Comparison of ENCODE assay signal across 8 mouse cellular contexts in genomic region chr1:182408243-182408642, GRCm38 (mm10). TPM values are rescaled to one million over a fixed set of nuclear protein-coding genes. Genes with fewer than 3 reads are reported as not detected.
DNase-seq lines count a peak whose midpoint lies in the region; ATAC-seq and TF ChIP-seq lines count a peak whose summit lies in the region.

No protein-coding gene starts in this region.

- H3K4me3 ChIP-seq in lung, embryonic 15.5 days = peak overlapping the region; percentile 90
- H3K4me3 ChIP-seq in cerebellum, adult 2 months (replicated peaks; ENCODE audit: insufficient read depth, low read depth, low read length) = peak overlapping the region; percentile 89
- H3K4me3 ChIP-seq in hindbrain, embryonic 10.5 days = peak overlapping the region; percentile 86
- H3K4me3 ChIP-seq in midbrain, embryonic 12.5 days = peak overlapping the region; percentile 72

- H3K27me3 ChIP-seq in lung, embryonic 15.5 days = no peaks in the 10 kb centered on the region
- H3K27me3 ChIP-seq in cerebellum, adult 2 months (ENCODE audit: control insufficient read depth, insufficient read depth, low read length) = no peaks in the 10 kb centered on the region; the same call in 1 of the 2 replicates
- no peaks in the 10 kb centered on the region for H3K27me3 ChIP-seq in hindbrain, embryonic 10.5 days (ENCODE audit: insufficient read depth, poor library complexity, severe bottlenecking)
- H3K27me3 ChIP-seq in midbrain, embryonic 12.5 days = no peaks in the 10 kb centered on the region

- WGBS in lung, embryonic 15.5 days = 3% methylated on average over 13 of the region's 13 CpGs
- under 1% methylated on average over 13 of the region's 13 CpGs for WGBS in cerebellum, adult 2 months
- 5% methylated on average over 13 of the region's 13 CpGs for WGBS in hindbrain, embryonic 10.5 days
- 7% methylated on average over 13 of the region's 13 CpGs for WGBS in midbrain, embryonic 12.5 days

- H3K27ac ChIP-seq in lung, embryonic 15.5 days = peak overlapping the region; percentile 95
- peak overlapping the region; percentile 95 for H3K27ac ChIP-seq in cerebellum, adult 2 months (ENCODE audit: insufficient read depth, low read length)
- peak overlapping the region; percentile 99 for H3K27ac ChIP-seq in hindbrain, embryonic 10.5 days
- H3K27ac ChIP-seq in midbrain, embryonic 12.5 days (replicated peaks) = peak overlapping the region; percentile 94

- no peak for DNase-seq in lung, postnatal 4 days
- DNase-seq in cerebellum, adult 2 months = no peak
- DNase-seq in hindbrain, embryonic 10.5 days (ENCODE audit: low spot score) = no peak
- DNase-seq in adrenal gland, adult 2 months = no peak
- no peak for DNase-seq in retina, embryonic 14.5 days (ENCODE audit: low spot score)
- no peak for DNase-seq in right cerebral cortex, postnatal 25 days

- peak overlapping the region; percentile 79 for H3K9ac ChIP-seq in lung, embryonic 15.5 days
- H3K9ac ChIP-seq in midbrain, embryonic 12.5 days (replicated peaks) = peak overlapping the region; percentile 89

- ATAC-seq in lung, embryonic 15.5 days (ENCODE audit: borderline replicate concordance, extremely low read depth, low FRiP score, low TSS enrichment) = no peak
- no peak for ATAC-seq in midbrain, embryonic 12.5 days (ENCODE audit: low FRiP score, low read depth)

- TF ChIP-seq POLR2A in cerebellum, adult 2 months (IDR thresholded peaks at IDR 0.05; ENCODE audit: borderline replicate concordance, insufficient read depth, low read length) = no peak

- TF ChIP-seq CTCF in cerebellum, adult 2 months (IDR thresholded peaks at IDR 0.05; ENCODE audit: borderline replicate concordance, insufficient read depth, low read depth, low read length) = no peak

- H3K4me2 ChIP-seq in lung, embryonic 15.5 days = peak overlapping the region; percentile 76
- H3K4me2 ChIP-seq in midbrain, embryonic 12.5 days (replicated peaks) = peak overlapping the region; percentile 68

- H3K9me3 ChIP-seq in lung, embryonic 15.5 days = no peaks in the 10 kb centered on the region
- no peaks in the 10 kb centered on the region for H3K9me3 ChIP-seq in hindbrain, embryonic 10.5 days
- H3K9me3 ChIP-seq in midbrain, embryonic 12.5 days = no peaks in the 10 kb centered on the region

- H3K4me1 ChIP-seq in lung, embryonic 15.5 days = peaks cover 34% of the 10 kb centered on the region
- H3K4me1 ChIP-seq in cerebellum, adult 2 months (ENCODE audit: control insufficient read depth, insufficient read depth, low read length) = peaks cover 4% of the 10 kb centered on the region
- peaks cover 42% of the 10 kb centered on the region for H3K4me1 ChIP-seq in hindbrain, embryonic 10.5 days (replicated peaks)
- peaks cover 29% of the 10 kb centered on the region for H3K4me1 ChIP-seq in midbrain, embryonic 12.5 days

- no peaks in the 10 kb centered on the region for H3K36me3 ChIP-seq in lung, embryonic 15.5 days
- H3K36me3 ChIP-seq in hindbrain, embryonic 10.5 days = no peaks in the 10 kb centered on the region
- H3K36me3 ChIP-seq in midbrain, embryonic 12.5 days = no peaks in the 10 kb centered on the region

RNA-seq across cellular contexts. Expression of gene Trp53bp2, which starts 0.7 kb away (rescaled TPM):
- polyA plus RNA-seq in lung, embryonic 15.5 days (2015; fragmentation: Nextera tagmentation; extraction: Ambion mirVana) = 21.2 and 22.1 TPM in 2 replicates
- polyA plus RNA-seq in cerebellum, adult 2 months (2012; rRNA removed) = 21.1 and 25.3 TPM in 2 replicates
- 24.2 and 25.8 TPM in 2 replicates for polyA plus RNA-seq in hindbrain, embryonic 10.5 days (2016; fragmentation: Nextera tagmentation; extraction: Ambion mirVana)
- 29.6 and 35.2 TPM in 2 replicates for polyA plus RNA-seq in midbrain, embryonic 12.5 days (2016; fragmentation: Nextera tagmentation; extraction: Ambion mirVana)
- 10 to 100 TPM; 20.1 to 22.2 TPM for total RNA-seq in adrenal gland, adult 2 months (2021)
- 14.2 and 14.3 TPM in 2 replicates for polyA plus RNA-seq in adrenal gland, adult 2 months (2012; rRNA removed)
